Mouse (Mus musculus) fat pad, adult 2 months (tissue): Measurements from ENCODE around the gene Gm11549.
A peak's percentile ranks its signal among the peaks of the same experiment; 100 is the strongest.

Experiments used
- DNase-seq: peaks from one replicate; pipeline ENCODE4 v3.0.0-alpha.2; 2011; ENCODE audit warnings: low read depth, low spot score; ENCODE audit errors: extremely low read depth

Gene Gm11549

DNA sequence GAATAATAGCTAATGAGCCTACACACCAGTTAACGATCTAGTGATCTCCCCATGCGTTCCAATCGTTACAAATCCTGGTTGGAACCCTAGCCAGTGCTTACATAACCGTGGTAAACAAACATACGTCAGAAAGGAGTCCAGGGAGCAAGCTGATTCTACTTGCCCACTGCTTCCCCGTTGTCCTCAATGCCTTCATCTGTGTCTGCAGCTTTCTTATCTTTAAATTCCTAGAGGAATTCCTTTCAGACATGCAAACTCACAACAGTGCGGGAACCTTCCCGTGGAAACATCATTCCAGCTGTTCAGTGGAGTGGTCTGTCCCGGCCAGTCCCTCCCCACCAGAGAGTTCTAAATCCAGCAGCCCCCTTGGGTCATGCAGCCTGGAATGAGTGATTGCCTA lies 38.7 kb downstream of the Gm11549 start:
- DNase-seq = no peak

DNA sequence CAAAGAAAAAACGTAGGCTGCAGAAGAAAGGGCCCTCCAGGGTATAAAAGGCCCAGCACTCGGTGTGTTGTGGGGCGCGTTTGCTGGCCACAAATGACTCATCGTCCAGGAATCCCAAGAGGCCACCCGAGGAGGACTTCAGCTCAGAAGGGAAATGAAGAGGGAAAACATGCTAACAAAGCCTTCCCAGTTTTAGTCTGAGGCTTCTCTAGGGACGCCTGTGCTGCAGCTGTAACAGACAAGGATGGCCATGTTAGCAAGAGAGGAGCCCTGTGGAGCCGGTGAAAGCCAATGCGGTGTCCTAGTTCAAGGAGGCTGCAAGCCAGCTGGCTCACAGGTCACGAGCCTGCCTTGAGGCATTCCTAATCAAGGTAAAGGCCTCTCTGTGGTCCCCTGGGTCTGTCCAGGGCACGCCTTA lies 39.8 kb downstream of the Gm11549 start:
- no peak for DNase-seq

DNA sequence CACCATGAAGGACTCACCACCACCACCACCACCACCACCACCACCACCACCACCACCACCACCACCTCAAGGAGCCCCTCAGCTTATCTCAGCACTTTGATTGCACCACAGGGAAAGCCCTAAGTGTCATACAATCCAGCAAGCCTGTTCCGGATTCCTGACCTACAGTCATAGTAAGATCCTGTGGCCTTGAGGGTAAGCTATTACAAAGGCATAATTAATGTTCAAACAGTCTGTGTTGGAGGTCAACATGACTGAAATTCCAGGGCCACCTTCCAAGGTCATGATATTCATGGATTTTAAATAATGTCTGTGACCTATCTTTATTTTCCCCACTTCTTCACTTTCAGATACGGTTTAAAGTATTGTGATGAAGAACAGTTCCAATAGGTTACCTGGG lies 41.1 kb downstream of the Gm11549 start:
- no peak for DNase-seq

DNA sequence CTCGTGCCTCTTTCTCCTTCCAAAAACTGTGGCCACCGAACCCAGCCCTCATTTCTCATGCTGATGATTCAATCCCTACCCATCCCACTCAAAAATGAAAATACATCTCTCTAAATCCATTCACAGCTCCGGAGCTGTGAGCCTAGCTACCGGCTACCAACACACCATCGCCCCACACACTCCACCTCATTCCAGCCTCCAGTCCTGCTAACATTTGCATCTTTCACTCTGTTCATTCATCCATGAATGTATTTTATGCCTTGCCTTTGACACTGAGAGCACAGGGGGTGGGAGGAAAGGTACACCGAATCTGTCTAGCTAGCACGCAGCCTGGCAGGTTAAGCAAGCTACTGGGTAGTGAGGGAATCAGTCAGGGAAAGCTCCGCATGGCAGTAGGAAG lies 42.8 kb downstream of the Gm11549 start:
- no peak for DNase-seq

DNA sequence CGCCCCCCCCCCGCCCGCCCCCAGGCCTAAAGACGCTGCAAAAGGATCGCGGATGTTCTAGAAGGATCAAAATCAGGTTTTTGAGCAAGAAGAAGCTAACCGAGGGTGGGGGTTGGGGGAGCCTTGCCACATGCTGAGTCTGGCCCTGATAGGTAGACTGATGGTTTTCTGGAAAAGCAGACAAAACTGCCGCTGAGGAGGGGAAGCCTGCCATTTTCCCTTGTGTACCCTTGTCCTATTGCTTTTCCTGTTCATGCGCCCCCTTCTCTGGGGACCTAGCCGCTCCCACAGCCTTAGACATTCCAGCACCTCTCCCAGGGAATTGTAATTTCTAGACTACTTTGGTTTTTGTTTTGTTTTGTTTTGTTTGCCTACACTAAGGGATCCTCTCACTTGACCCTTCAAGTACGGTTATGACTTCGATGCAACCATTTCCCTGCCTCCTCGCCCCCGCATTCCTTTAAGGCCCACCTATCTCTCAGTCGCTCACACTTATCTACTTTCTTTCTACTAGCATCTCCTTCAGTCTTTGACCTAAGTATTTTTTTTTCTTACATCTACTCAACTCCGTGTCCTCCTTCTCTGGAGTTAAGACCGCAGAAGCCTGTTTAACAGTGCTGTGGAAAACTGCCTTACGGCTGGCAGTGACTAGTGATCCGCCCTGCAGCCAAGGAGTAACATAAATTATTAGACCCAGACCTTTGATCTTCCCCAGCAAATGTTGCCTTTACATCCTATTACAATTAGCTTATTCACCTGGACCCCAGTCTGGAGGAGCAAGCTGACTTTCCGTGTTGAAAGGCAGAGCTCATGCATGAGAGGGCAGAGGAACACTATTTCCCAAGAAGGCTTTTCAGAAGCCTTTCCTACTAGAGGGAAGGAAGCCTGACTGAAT lies 45.1 kb downstream of the Gm11549 start:
- no peak for DNase-seq

DNA sequence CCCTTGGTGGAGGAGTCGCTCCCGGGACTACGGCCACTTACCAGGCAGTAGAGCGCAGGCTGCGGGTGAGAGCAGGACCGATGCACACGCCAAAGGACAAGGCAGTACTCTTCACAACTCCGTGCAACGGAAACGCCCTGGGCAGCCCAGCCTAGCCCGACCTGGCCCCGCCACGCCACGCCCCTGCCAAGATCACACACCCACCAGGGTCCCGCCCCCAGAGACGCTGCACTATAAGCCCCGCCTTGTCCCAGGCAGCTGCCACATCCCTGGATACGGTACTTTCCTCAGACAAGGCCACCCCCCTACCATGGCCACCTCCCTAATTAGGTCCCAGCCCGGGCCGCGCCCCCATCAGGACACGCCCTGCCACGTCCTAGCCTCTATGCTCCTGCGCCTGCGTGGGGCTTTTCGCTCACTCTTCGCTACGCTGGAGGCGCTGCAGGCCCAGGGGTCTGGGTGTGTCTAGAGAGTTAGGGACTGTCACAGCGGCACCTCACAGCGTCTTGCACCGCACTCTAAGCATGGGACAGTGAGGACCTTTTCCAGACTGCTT lies 46.0 kb downstream of the Gm11549 start, which contains the start of the genes Anxa5 and 1810062G17Rik:
Gene Anxa5 (minus strand): TSS at position 363 of the 556 bp plus-strand sequence.
Gene 1810062G17Rik (plus strand): TSS at position 406 of the 556 bp plus-strand sequence.
- peak; percentile 86 for DNase-seq

DNA sequence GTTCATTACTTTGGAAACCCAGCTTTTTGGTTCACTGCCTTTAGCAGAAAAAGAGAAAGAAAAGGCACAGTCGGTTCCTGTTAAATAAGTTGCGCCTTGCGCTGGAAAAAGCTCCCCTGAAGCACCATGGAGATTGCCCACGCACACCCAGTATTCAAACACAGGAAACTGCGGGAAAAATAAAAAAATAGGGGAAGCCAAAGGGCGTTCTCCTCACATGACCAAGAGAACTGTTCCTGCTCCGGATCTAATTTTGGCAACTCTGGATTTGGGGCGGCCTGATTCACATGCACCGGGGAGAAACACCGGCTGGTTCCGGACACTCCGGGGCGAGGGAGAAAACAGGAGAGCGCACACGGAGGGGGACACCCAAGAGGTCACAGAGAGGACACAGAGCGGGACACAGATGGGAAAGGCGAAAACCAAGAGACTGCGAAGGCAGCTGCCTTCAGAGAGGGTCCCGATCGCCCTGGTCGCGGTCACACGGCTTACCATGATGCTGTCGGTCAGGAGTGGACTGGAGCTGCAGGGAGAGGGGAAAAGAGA lies 46.6 kb downstream of the Gm11549 start:
- DNase-seq = no peak

DNA sequence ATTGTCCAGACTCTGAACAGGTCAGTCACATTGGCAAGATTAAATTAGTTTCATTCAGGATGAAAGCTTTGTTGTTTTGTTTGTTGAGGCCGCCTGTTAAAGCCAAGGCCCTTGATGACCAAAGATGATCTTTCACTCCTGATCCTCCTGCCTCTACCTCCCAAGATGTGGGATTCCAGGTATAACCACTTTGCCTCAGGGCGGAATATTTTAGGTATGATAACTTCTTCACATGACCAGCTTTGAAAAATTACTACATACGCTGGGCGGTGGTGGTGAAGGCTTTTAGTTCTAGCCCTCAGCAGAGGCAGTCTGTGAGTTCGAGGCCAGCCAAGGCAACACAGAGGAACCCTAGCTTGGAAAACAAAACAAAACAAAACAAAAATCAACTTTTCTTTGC lies 47.2 kb downstream of the Gm11549 start:
- no peak for DNase-seq

DNA sequence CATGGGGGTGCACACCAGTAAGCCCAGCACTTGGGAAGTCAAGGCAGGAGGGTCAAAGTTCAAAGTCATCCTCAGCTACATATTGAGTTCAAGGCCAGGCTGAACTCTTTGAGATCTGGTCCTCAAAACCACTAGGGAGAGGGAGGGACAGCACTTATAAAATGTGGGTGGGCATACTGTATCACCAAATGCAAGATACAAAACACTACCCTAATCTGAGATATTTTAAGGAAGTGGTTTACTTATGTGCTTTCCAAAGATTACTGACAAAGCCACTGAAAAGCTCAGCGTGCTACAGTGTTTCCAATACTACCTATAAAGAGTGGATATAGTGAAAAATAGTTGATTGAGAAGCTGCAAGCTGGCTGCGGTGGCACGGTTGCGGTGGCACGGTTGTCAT lies 48.4 kb downstream of the Gm11549 start:
- no peak for DNase-seq

DNA sequence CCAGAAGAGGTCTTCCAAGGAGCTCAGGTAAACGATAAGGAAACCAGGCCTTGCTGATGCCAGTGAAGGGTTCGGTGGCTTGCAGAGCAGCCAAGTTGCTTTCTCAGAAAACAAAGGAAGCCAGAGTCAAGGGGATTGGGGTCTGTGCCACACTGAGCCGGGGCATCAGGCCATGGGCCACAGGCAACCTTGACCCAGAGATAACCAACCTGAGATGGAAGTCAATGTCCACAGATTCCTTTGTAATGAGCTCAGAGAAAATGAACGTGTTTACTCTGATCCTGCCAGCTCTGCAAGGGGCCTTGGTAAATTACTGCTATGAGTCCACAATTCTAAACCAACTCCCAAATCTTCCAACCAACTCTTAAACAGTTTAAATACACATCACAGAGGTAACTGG lies 49.8 kb downstream of the Gm11549 start:
- DNase-seq = no peak

DNA sequence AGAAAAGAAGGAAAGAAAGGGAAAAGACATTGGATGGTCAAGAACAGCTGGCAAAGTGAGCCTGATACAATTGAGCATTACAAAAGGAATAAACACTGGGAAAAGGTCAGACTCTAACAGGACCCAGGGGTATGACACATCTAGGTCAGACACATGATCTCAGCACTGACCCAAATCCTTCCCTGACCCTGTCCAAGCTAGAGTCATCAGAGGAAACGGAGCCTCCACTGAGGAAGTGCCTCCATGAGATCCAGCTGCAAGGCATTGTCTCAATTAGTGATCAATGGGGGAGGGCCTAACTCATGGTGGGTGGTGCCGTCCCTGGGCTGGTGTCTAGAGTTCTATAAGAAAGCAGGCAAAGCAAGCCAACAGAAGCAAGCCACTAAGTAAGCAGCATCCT lies 52.7 kb downstream of the Gm11549 start:
- DNase-seq = no peak

DNA sequence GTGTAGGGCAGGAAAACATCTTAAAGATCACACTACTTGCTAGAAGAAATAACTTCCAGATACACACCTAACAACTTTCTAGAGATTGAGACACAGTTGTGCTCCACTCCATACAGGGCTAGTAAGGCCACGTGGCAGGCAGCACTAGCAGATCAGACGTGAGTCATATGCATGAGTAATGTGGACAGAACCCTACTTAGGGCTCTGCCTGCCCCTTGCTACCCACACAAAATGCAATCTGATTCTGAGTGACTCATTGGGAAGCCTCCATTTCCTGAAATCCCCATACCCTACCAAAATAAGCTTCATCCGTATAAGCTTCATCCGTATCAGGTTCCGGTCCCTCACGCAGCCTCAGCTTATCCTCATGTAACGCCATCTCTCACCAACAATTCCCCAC lies 54.0 kb downstream of the Gm11549 start:
- DNase-seq = no peak

DNA sequence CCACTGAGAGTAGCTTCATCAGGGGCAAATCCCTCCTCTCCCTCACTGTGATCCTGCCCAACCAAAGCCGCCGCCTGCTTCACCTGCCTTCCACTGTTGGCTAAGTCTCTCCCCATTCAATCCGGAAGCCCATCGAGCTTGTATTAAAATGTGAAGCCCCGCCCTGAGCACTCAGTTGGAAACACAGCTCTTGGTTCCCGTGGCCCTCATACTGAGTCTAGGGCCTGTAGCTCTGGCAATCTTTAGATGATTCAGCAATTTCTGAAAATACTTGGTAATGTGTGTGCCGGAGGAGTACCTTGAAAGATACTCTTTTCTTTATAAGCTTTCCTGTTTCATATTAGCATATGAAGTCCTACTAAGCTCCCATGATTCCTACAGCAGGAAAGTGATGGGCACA lies 56.1 kb downstream of the Gm11549 start:
- DNase-seq = no peak
